Mouse (Mus musculus) CH12.LX (cell line): ENCODE measurements around the gene 1500011B03Rik.

Experiments
- CTCF ChIP-seq, 2 experiments: IDR thresholded peaks in 1 of 2; conservative IDR thresholded peaks in 1 of 2; 2 replicates each; pipeline ENCODE4 v1.5.1; 2011 to 2012; ENCODE audit warnings: low read depth in 2 of 2, low read length in 2 of 2, improper control_type of control experiment in 1 of 2, inconsistent platforms in 1 of 2, mild to moderate bottlenecking in 1 of 2, moderate library complexity in 1 of 2
- EP300 ChIP-seq: IDR thresholded peaks from 2 replicates; pipeline ENCODE4 v1.6.1; 2011; ENCODE audit warnings: low read length, improper control_type of control experiment
- MYC ChIP-seq: IDR thresholded peaks from 2 replicates; pipeline ENCODE4 v1.6.1; 2011; ENCODE audit warnings: low read depth, mild to moderate bottlenecking, improper control_type of control experiment, low read length
- POLR2A ChIP-seq: IDR thresholded peaks from 2 replicates; pipeline ENCODE4 v1.6.1; 2011; ENCODE audit warnings: low read depth, mild to moderate bottlenecking, improper control_type of control experiment, low read length
- RAD21 ChIP-seq: IDR thresholded peaks from 2 replicates; pipeline ENCODE4 v1.6.1; 2011; ENCODE audit warnings: low read depth, mild to moderate bottlenecking, low read length, improper control_type of control experiment, moderate library complexity
- RCOR1 ChIP-seq: conservative IDR thresholded peaks from 2 replicates; pipeline ENCODE4 v1.6.1; 2012; ENCODE audit warnings: low read depth, mild to moderate bottlenecking, inconsistent platforms, low read length, improper control_type of control experiment
- TCF12 ChIP-seq: IDR thresholded peaks from 2 replicates; pipeline ENCODE4 v1.6.1; 2014; ENCODE audit warnings: low read depth, mild to moderate bottlenecking, inconsistent platforms, low read length, improper control_type of control experiment

DNA sequence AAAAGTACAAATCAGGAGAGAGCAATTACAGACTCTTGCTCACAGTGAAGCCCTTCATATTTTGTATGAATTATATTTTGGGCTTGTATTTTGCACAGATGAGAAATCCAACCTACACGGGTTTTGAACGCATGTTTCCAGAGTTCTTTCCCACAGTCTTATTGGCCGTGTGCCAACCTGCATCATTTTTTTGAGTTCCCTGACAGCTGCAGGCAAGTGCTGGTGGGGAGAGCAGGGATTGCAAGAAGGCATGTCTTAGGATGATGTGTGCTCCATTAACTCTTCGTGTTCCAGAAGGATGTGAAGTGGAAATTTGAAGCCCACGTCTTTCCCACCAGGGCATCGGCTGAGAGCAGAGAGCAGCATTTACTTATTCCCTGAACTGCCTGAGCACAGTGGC, 6.7 kb downstream of the 1500011B03Rik start:
- TF ChIP-seq POLR2A (no peak), EP300 (no peak), TCF12 (no peak), RCOR1 (no peak), CTCF (conservative IDR thresholded peaks at IDR 0.05 in 1 of 2, IDR thresholded peaks at IDR 0.05 in 1 of 2; ENCODE audit: low read depth in 2 of 2, low read length in 2 of 2) (no peak), RAD21 (no peak), MYC (no peak)
